Mouse (Mus musculus): ENCODE measurements around the gene Dlgap5. TPM values are rescaled to one million over a fixed set of nuclear protein-coding genes. Genes with fewer than 3 reads are reported as not detected.
"Not testable (repeated sequence)": the region's sequence is repeated elsewhere in the genome, so short reads cannot be mapped to it uniquely, and the experiment has no call there.

Gene Dlgap5
- polyA plus RNA-seq (2011; ENCODE audit: insufficient read depth, insufficient read length, low replicate concordance, missing spikeins), result 45.7 and 76.7 TPM in 2 replicates

- peak within 1 kb of the TSS; percentile 91 for H3K4me3 ChIP-seq (replicated peaks; ENCODE audit: control insufficient read depth, low read depth, low read length)
- TF ChIP-seq POLR2A (IDR thresholded peaks at IDR 0.05; ENCODE audit: borderline replicate concordance, control insufficient read depth, low read depth, low read length), result peak; percentile 68; the same call in 1 of the 2 replicates
- TF ChIP-seq CTCF (IDR thresholded peaks at IDR 0.05; ENCODE audit: control insufficient read depth, insufficient read depth, low read length), result 0 out of 2 replicates have a peak, but pooled peaks have one; percentile 17
- peak within 1 kb of the TSS; percentile 43 for H3K27ac ChIP-seq (ENCODE audit: control insufficient read depth, insufficient read depth, low read depth, low read length, poor library complexity)
- H3K4me1 ChIP-seq (ENCODE audit: control insufficient read depth, insufficient read depth, low read length), result no peaks in the 10 kb centered on the region; the same call in 1 of the 2 replicates
- WGBS, result 2% methylated on average over 36 of the region's 36 CpGs
Measured at GRCm38 (mm10) chr14:47417775-47418665, at the start of gene Dlgap5. TSS of gene Dlgap5 (minus strand) at chr14:47418407.

DNA sequence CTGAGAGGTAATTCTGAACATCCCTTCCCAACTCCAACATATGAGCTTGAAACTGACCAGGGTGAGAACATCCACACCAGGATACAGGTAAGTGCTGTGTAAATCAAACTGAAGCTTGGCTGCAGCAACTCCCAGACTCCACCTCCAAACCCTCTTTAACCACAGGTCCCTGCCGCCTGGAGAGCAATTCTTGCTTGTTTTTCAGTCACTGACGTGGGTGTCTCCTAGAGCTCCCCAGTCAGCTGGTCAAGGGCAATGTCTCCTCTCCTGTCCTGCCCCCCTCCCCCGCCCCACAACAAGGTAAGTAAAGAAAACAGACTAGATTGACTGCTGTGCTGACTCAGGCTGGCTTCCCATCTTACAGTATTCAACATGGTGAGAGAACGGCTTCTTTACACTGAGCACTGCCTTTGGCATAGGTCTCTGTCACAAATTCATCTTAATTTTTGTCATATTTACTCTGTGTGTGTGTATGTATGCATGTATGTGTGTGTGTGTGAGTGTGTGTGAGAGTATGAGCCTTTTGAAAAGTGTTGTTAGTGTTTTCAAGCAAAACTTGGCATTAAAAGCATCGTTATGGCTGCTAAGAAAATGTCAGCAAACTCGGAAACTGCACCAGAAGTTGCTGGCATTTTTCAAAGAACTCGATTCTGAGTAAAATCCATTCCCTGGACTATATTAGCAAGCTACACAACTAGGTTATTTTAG, 47.4 kb upstream of the Dlgap5 start:
- Histone ChIP-seq H3K4me3 (replicated peaks; ENCODE audit: control insufficient read depth, low read depth, low read length) (no peak overlapping the region), H3K27ac (ENCODE audit: control insufficient read depth, insufficient read depth, low read depth, low read length, poor library complexity) (no peak overlapping the region), H3K4me1 (ENCODE audit: control insufficient read depth, insufficient read depth, low read length) (no peaks in the 10 kb centered on the region; the same call in 1 of the 2 replicates)
- TF ChIP-seq CTCF (IDR thresholded peaks at IDR 0.05; ENCODE audit: control insufficient read depth, insufficient read depth, low read length) (no peak), POLR2A (IDR thresholded peaks at IDR 0.05; ENCODE audit: borderline replicate concordance, control insufficient read depth, low read depth, low read length) (no peak)
- WGBS, result 47% methylated on average over 7 of the region's 7 CpGs

GRCm38 (mm10) chr14:47464426-47464825, 46.2 kb upstream of the Dlgap5 start:
- TF ChIP-seq CTCF (IDR thresholded peaks at IDR 0.05; ENCODE audit: control insufficient read depth, insufficient read depth, low read length), result no peak
- no peak for TF ChIP-seq POLR2A (IDR thresholded peaks at IDR 0.05; ENCODE audit: borderline replicate concordance, control insufficient read depth, low read depth, low read length)
- H3K4me1 ChIP-seq (ENCODE audit: control insufficient read depth, insufficient read depth, low read length), result no peaks in the 10 kb centered on the region
- no peak overlapping the region for H3K4me3 ChIP-seq (replicated peaks; ENCODE audit: control insufficient read depth, low read depth, low read length)
- no peak overlapping the region for H3K27ac ChIP-seq (ENCODE audit: control insufficient read depth, insufficient read depth, low read depth, low read length, poor library complexity)
- WGBS, result 79% methylated on average over 10 of the region's 10 CpGs

DNA sequence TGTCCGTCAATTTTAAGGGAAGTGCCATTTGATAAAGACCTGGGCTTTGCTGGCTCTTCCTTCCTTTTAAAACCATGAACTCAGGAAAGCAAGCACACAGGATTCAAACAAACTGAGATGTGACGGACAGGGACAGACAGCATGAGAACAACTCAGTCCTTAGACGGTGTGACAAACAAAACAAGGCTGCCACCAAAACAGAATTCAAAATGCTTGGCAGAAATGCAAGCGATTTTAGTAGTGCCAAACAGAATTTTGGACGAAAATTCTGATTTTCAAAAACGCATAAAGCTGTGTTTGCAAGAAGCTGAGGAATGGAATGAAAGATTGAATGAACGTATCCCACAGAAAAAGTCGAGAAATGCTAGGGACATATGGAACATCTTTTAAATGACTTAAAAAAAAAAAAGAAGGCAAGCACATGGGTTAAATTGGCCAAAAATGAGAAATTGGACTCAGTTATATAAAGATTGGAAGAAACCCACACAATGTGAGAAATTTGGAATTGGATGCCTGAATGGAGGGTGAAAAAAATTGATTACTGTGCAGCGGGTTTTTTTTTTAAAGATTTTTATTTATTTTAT, 44.8 kb upstream of the Dlgap5 start:
- no peak overlapping the region for H3K4me3 ChIP-seq (replicated peaks; ENCODE audit: control insufficient read depth, low read depth, low read length)
- TF ChIP-seq POLR2A (IDR thresholded peaks at IDR 0.05; ENCODE audit: borderline replicate concordance, control insufficient read depth, low read depth, low read length), result no peak
- TF ChIP-seq CTCF (IDR thresholded peaks at IDR 0.05; ENCODE audit: control insufficient read depth, insufficient read depth, low read length), result no peak
- 72% methylated on average over 9 of the region's 9 CpGs for WGBS
- H3K27ac ChIP-seq (ENCODE audit: control insufficient read depth, insufficient read depth, low read depth, low read length, poor library complexity), result no peak overlapping the region
- no peaks in the 10 kb centered on the region for H3K4me1 ChIP-seq (ENCODE audit: control insufficient read depth, insufficient read depth, low read length)

DNA sequence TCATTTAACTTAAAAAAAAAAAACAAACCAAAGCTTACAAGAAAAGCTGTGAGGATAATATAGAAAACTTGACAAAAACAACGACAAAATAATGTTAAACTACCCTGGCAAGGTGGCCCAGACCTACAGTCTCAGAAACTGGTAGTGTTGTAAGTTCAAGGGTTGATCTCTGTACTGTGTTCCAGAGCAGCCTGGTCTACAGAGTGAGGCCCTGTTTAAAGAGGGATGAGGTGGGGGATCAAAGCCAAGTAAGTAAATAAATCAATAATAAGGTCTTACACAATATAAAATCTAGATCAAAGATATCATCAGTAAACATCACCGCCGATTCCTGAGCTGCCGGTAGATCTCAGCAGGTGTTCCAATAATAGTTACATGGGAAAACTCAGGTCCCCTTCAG, 44.2 kb upstream of the Dlgap5 start:
- Histone ChIP-seq H3K27ac (ENCODE audit: control insufficient read depth, insufficient read depth, low read depth, low read length, poor library complexity) (no peak overlapping the region), H3K4me3 (replicated peaks; ENCODE audit: control insufficient read depth, low read depth, low read length) (no peak overlapping the region), H3K4me1 (ENCODE audit: control insufficient read depth, insufficient read depth, low read length) (no peaks in the 10 kb centered on the region)
- WGBS, result 86% methylated on average over 4 of the region's 4 CpGs
- TF ChIP-seq POLR2A (IDR thresholded peaks at IDR 0.05; ENCODE audit: borderline replicate concordance, control insufficient read depth, low read depth, low read length), result no peak
- TF ChIP-seq CTCF (IDR thresholded peaks at IDR 0.05; ENCODE audit: control insufficient read depth, insufficient read depth, low read length), result no peak

DNA sequence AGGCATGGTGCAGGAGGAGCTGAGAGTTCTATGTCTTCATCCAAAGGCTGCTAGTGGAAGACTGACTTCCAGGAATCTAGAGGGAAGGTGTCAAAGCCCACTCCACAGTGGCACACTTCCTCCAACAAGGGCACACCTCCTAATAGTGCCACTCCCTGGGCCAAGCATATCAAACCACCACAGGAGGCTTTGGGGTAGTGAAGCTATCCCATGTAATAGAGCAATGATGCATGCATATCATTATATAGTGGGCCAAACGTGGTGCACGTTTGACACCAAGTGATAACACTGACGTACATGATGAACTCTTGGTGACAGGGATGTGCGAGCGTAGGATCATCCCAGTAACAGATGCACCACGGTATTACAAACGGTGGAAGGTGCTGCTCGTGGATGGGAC, 43.8 kb upstream of the Dlgap5 start:
- no peak for TF ChIP-seq POLR2A (IDR thresholded peaks at IDR 0.05; ENCODE audit: borderline replicate concordance, control insufficient read depth, low read depth, low read length)
- no peak for TF ChIP-seq CTCF (IDR thresholded peaks at IDR 0.05; ENCODE audit: control insufficient read depth, insufficient read depth, low read length)
- Histone ChIP-seq H3K4me3 (replicated peaks; ENCODE audit: control insufficient read depth, low read depth, low read length) (no peak overlapping the region), H3K4me1 (ENCODE audit: control insufficient read depth, insufficient read depth, low read length) (no peaks in the 10 kb centered on the region), H3K27ac (ENCODE audit: control insufficient read depth, insufficient read depth, low read depth, low read length, poor library complexity) (no peak overlapping the region)
- WGBS, result 72% methylated on average over 8 of the region's 8 CpGs

GRCm38 (mm10) chr14:47459556-47459955, 41.3 kb upstream of the Dlgap5 start:
- Histone ChIP-seq H3K27ac (ENCODE audit: control insufficient read depth, insufficient read depth, low read depth, low read length, poor library complexity) (no peak overlapping the region), H3K4me3 (replicated peaks; ENCODE audit: control insufficient read depth, low read depth, low read length) (no peak overlapping the region), H3K4me1 (ENCODE audit: control insufficient read depth, insufficient read depth, low read length) (no peaks in the 10 kb centered on the region)
- TF ChIP-seq POLR2A (IDR thresholded peaks at IDR 0.05; ENCODE audit: borderline replicate concordance, control insufficient read depth, low read depth, low read length) (no peak), CTCF (IDR thresholded peaks at IDR 0.05; ENCODE audit: control insufficient read depth, insufficient read depth, low read length) (no peak)
- WGBS, result 72% methylated on average over 4 of the region's 4 CpGs

GRCm38 (mm10) chr14:47450121-47450520, 31.9 kb upstream of the Dlgap5 start, which contains the start of gene Fbxo34:
TSS of gene Fbxo34 (plus strand) at chr14:47450421.
- not testable (repeated sequence) for H3K4me1 ChIP-seq (ENCODE audit: control insufficient read depth, insufficient read depth, low read length); H3K27ac ChIP-seq (ENCODE audit: control insufficient read depth, insufficient read depth, low read depth, low read length, poor library complexity); H3K4me3 ChIP-seq (replicated peaks; ENCODE audit: control insufficient read depth, low read depth, low read length)
- 89% methylated on average over 3 of the region's 5 CpGs for WGBS

Measured in bone marrow, adult 2 months (tissue).